Mouse (Mus musculus): ENCODE measurements around the gene Krtap29-1. TPM values are rescaled to one million over a fixed set of nuclear protein-coding genes. Genes with fewer than 3 reads are reported as not detected.

Krtap29-1 gene
- not detected in 2 replicates for polyA plus RNA-seq (2012; rRNA removed)

DNA sequence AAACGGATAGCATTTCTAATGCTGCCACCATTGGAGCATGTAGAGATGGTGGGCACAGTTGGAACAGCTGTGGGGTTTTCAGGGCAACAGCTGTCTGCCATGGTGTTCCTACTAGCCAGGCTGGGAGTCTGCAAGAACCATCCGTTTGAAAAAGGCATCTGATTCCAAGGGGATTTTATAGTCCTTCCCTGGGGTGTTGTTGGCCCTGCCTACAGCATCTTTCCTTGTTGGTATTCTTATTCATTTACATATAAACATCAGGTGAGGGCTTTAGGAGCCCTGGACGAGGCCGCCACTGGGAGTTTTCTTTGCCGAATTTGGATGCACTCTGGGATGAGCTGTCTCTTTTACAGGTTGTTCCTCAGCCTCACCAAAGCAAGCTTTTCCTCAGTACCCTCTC, at the start of gene Krtap29-1:
Gene Krtap29-1 (minus strand): TSS at position 101 of the 400 bp plus-strand sequence.
- Histone ChIP-seq H3K4me3 (ENCODE audit: control insufficient read depth, insufficient read depth, low read length) (no peak within 1 kb of the TSS), H3K36me3 (ENCODE audit: control insufficient read depth, insufficient read depth, low read length) (no peaks in the 10 kb centered on the region), H3K27me3 (ENCODE audit: control insufficient read depth, insufficient read depth, low read length) (no peaks in the 10 kb centered on the region), H3K4me1 (replicated peaks; ENCODE audit: control insufficient read depth, insufficient read depth, low read length) (no peaks in the 10 kb centered on the region), H3K27ac (ENCODE audit: control insufficient read depth, insufficient read depth, low read length) (no peak within 1 kb of the TSS)
- 78% methylated on average over 5 of the region's 5 CpGs for WGBS
- no peak for DNase-seq
- no peak for TF ChIP-seq CTCF (IDR thresholded peaks at IDR 0.05; ENCODE audit: borderline replicate concordance, control insufficient read depth, extremely low read depth, insufficient read depth, low read length, poor library complexity)
- TF ChIP-seq POLR2A (IDR thresholded peaks at IDR 0.05; ENCODE audit: control insufficient read depth, extremely low read depth, insufficient read depth, low read length, poor library complexity), result no peak

DNA sequence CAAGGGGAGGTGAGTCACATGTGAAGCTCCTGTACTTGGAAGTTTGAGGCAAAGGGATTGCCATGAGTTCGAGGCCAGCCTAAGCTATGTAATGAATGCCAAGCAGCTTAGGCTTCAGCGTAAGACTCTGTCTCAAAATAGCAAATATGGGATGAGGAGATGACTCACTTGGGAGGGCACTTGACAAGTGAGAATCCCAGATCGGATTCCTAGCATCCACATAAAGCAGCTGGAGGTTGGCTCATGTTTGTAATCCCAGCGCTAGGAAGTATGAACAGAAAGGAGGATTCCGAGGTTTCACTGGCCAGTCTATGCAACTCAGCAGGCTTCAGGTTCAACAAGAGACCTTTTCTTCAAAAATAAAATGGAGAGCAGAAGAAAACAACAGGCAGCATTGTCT, 42.6 kb upstream of the Krtap29-1 start:
- Histone ChIP-seq H3K27me3 (ENCODE audit: control insufficient read depth, insufficient read depth, low read length) (no peaks in the 10 kb centered on the region), H3K4me3 (ENCODE audit: control insufficient read depth, insufficient read depth, low read length) (no peak overlapping the region), H3K4me1 (replicated peaks; ENCODE audit: control insufficient read depth, insufficient read depth, low read length) (no peaks in the 10 kb centered on the region), H3K27ac (ENCODE audit: control insufficient read depth, insufficient read depth, low read length) (no peak overlapping the region), H3K36me3 (ENCODE audit: control insufficient read depth, insufficient read depth, low read length) (no peaks in the 10 kb centered on the region)
- 90% methylated on average over 5 of the region's 5 CpGs for WGBS
- no peak for TF ChIP-seq CTCF (IDR thresholded peaks at IDR 0.05; ENCODE audit: borderline replicate concordance, control insufficient read depth, extremely low read depth, insufficient read depth, low read length, poor library complexity)
- no peak for DNase-seq

DNA sequence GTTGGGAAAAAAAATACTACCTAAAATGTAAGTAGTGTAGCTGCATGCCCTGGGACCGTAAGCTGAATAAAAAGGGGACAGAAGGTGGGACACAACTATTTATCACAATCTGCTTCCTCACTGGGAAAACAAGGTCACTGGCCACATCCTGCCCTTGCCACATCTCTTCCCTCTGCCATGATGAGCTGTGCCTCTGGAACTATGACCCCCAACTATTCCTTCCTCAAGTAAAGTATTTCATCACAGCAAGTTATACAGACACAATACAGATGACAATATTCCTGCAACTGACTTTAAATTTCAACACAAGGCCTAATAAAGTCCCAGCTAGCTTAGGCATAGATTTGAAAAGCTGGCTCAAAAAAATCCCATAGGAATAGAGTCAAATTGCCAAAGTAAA, 40.6 kb upstream of the Krtap29-1 start:
- 72% methylated on average over 1 of the region's 1 CpGs for WGBS
- H3K36me3 ChIP-seq (ENCODE audit: control insufficient read depth, insufficient read depth, low read length), result no peaks in the 10 kb centered on the region
- H3K27me3 ChIP-seq (ENCODE audit: control insufficient read depth, insufficient read depth, low read length), result no peaks in the 10 kb centered on the region
- H3K4me3 ChIP-seq (ENCODE audit: control insufficient read depth, insufficient read depth, low read length), result no peak overlapping the region
- no peak overlapping the region for H3K27ac ChIP-seq (ENCODE audit: control insufficient read depth, insufficient read depth, low read length)
- no peaks in the 10 kb centered on the region for H3K4me1 ChIP-seq (replicated peaks; ENCODE audit: control insufficient read depth, insufficient read depth, low read length)
- TF ChIP-seq CTCF (IDR thresholded peaks at IDR 0.05; ENCODE audit: borderline replicate concordance, control insufficient read depth, extremely low read depth, insufficient read depth, low read length, poor library complexity) (no peak), POLR2A (IDR thresholded peaks at IDR 0.05; ENCODE audit: control insufficient read depth, extremely low read depth, insufficient read depth, low read length, poor library complexity) (no peak)
- DNase-seq, result no peak

DNA sequence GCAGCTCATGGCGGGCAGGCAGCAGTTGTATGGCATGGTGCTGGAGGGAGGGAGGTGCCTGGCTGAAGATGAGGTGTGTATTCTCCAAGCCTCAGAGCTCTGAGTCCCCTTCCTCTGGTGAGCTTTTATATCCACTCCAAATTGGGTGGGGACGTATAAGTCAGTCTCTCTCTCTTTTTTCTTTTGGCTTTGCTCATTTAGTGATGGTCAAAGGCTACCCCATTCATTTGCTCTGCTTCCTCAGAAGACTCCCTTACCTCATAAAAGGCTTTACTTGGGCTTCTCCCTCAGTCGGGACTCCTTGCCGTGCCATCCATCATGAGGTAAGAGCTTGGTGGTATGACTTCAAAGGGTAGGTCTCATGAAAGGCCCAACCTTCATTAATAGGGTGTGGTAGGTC, 37.3 kb upstream of the Krtap29-1 start, which contains the start of gene Krt33a:
Gene Krt33a (minus strand): TSS at position 101 of the 400 bp plus-strand sequence.
- no peak within 1 kb of the TSS for H3K27ac ChIP-seq (ENCODE audit: control insufficient read depth, insufficient read depth, low read length)
- TF ChIP-seq CTCF (IDR thresholded peaks at IDR 0.05; ENCODE audit: borderline replicate concordance, control insufficient read depth, extremely low read depth, insufficient read depth, low read length, poor library complexity) (no peak), POLR2A (IDR thresholded peaks at IDR 0.05; ENCODE audit: control insufficient read depth, extremely low read depth, insufficient read depth, low read length, poor library complexity) (no peak)
- no peaks in the 10 kb centered on the region for H3K4me1 ChIP-seq (replicated peaks; ENCODE audit: control insufficient read depth, insufficient read depth, low read length)
- WGBS, result 86% methylated on average over 4 of the region's 4 CpGs
- no peak within 1 kb of the TSS for H3K4me3 ChIP-seq (ENCODE audit: control insufficient read depth, insufficient read depth, low read length)
- DNase-seq, result no peak
- no peaks in the 10 kb centered on the region for H3K27me3 ChIP-seq (ENCODE audit: control insufficient read depth, insufficient read depth, low read length)
- no peaks in the 10 kb centered on the region for H3K36me3 ChIP-seq (ENCODE audit: control insufficient read depth, insufficient read depth, low read length)

DNA sequence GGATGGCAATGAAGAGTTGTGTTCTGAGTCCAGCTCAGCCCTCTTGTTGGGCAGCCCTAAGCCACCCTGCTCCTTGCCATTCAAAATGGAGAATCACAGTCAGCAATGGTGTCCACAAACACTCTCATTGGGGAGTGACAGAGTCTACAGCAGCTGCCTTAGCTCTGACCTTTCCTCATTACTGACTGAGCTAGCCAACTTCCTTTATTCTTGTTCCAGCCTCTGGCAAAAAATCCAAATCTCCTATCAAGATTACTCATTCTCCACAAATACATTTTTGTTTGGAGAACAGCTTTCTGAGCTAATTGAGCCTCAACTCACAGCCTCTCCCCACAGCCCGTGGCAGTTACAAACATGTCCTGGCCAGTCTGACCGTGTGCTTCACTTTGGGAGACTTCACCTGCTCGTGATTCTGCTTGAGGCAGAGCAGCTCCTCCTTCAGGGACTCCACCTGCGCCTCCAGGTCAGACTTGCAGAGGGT, 34.9 kb upstream of the Krtap29-1 start:
- DNase-seq, result no peak
- H3K27ac ChIP-seq (ENCODE audit: control insufficient read depth, insufficient read depth, low read length), result no peak overlapping the region
- H3K4me1 ChIP-seq (replicated peaks; ENCODE audit: control insufficient read depth, insufficient read depth, low read length), result no peaks in the 10 kb centered on the region
- no peaks in the 10 kb centered on the region for H3K27me3 ChIP-seq (ENCODE audit: control insufficient read depth, insufficient read depth, low read length)
- TF ChIP-seq POLR2A (IDR thresholded peaks at IDR 0.05; ENCODE audit: control insufficient read depth, extremely low read depth, insufficient read depth, low read length, poor library complexity), result no peak
- TF ChIP-seq CTCF (IDR thresholded peaks at IDR 0.05; ENCODE audit: borderline replicate concordance, control insufficient read depth, extremely low read depth, insufficient read depth, low read length, poor library complexity), result no peak
- H3K36me3 ChIP-seq (ENCODE audit: control insufficient read depth, insufficient read depth, low read length), result no peaks in the 10 kb centered on the region
- no peak overlapping the region for H3K4me3 ChIP-seq (ENCODE audit: control insufficient read depth, insufficient read depth, low read length)
- 77% methylated on average over 4 of the region's 4 CpGs for WGBS

DNA sequence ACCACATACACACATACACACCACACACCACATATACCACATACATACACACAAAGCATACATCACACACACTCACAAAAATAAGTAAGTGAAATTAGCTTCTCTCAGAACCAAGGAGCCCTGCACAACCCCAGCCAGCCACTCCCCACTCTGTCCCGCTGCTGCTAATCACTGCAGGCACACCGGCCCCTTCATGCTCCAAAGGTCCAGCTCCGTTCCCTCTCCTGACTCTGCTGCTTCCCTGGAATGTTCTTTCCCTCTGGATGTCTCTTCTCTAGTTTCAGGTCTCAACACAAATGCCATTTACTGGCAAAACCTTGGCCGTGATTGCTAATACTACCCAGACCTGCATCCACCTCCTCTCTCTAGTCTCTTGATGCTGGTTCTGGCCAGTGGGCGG, 31.8 kb upstream of the Krtap29-1 start:
- Histone ChIP-seq H3K4me3 (ENCODE audit: control insufficient read depth, insufficient read depth, low read length) (no peak overlapping the region), H3K4me1 (replicated peaks; ENCODE audit: control insufficient read depth, insufficient read depth, low read length) (no peaks in the 10 kb centered on the region), H3K27me3 (ENCODE audit: control insufficient read depth, insufficient read depth, low read length) (no peaks in the 10 kb centered on the region), H3K36me3 (ENCODE audit: control insufficient read depth, insufficient read depth, low read length) (no peaks in the 10 kb centered on the region), H3K27ac (ENCODE audit: control insufficient read depth, insufficient read depth, low read length) (no peak overlapping the region)
- WGBS, result 88% methylated on average over 5 of the region's 5 CpGs
- no peak for TF ChIP-seq CTCF (IDR thresholded peaks at IDR 0.05; ENCODE audit: borderline replicate concordance, control insufficient read depth, extremely low read depth, insufficient read depth, low read length, poor library complexity)
- TF ChIP-seq POLR2A (IDR thresholded peaks at IDR 0.05; ENCODE audit: control insufficient read depth, extremely low read depth, insufficient read depth, low read length, poor library complexity), result no peak
- DNase-seq, result no peak

DNA sequence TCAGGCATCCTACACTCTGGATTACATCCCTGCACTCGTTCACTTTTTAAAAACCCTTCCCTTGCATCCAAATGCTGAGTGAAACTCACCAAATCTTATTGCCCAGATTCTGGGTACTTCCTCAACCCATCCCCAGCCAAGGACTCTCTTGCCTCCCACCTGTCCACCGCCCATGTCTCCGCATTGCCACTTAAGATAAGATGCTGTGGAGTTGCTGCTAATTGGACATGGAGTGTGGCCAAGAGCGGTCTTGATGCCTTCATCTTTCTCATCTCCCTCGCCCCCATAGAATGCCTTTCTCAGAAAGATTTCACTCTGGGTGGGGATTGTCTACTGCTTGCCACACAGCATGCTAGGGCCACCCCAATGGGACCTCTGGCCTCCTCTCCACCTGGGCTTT, 29.5 kb upstream of the Krtap29-1 start:
- no peak for DNase-seq
- no peak overlapping the region for H3K27ac ChIP-seq (ENCODE audit: control insufficient read depth, insufficient read depth, low read length)
- WGBS, result 92% methylated on average over 5 of the region's 5 CpGs

More for the DNA sequence above, 29.5 kb upstream of the Krtap29-1 start:
- no peaks in the 10 kb centered on the region for H3K36me3 ChIP-seq (ENCODE audit: control insufficient read depth, insufficient read depth, low read length)
- no peak overlapping the region for H3K4me3 ChIP-seq (ENCODE audit: control insufficient read depth, insufficient read depth, low read length)
- no peaks in the 10 kb centered on the region for H3K27me3 ChIP-seq (ENCODE audit: control insufficient read depth, insufficient read depth, low read length)
- TF ChIP-seq CTCF (IDR thresholded peaks at IDR 0.05; ENCODE audit: borderline replicate concordance, control insufficient read depth, extremely low read depth, insufficient read depth, low read length, poor library complexity) (no peak), POLR2A (IDR thresholded peaks at IDR 0.05; ENCODE audit: control insufficient read depth, extremely low read depth, insufficient read depth, low read length, poor library complexity) (no peak)
- H3K4me1 ChIP-seq (replicated peaks; ENCODE audit: control insufficient read depth, insufficient read depth, low read length), result no peaks in the 10 kb centered on the region
